Mouse (Mus musculus) spleen, postnatal 10 days (tissue): ENCODE data around the gene Rph3al.
A peak's percentile ranks its signal among the peaks of the same experiment; 100 is the strongest.

ENCODE experiments used
- DNase-seq, 2 experiments: peaks; one replicate each; pipeline ENCODE4 v3.0.0; 2021 to 2022; ENCODE audit warnings: low spot score in 2 of 2

The Rph3al gene

GRCm38 (mm10) chr11:75861653-75862052 lies 76.6 kb downstream of the Rph3al start:
- no peak for DNase-seq

- DNase-seq = no peak
Measured at GRCm38 (mm10) chr11:75861213-75861612, 77.0 kb downstream of the Rph3al start.

- DNase-seq = no peak
Measured at GRCm38 (mm10) chr11:75859460-75859859, 78.8 kb downstream of the Rph3al start.

- no peak for DNase-seq
Measured at GRCm38 (mm10) chr11:75858975-75859374, 79.3 kb downstream of the Rph3al start.

- DNase-seq = no peak
Measured at GRCm38 (mm10) chr11:75857781-75858180, 80.4 kb downstream of the Rph3al start.

- DNase-seq = no peak
Measured at GRCm38 (mm10) chr11:75854327-75854726, 83.9 kb downstream of the Rph3al start.

- DNase-seq = no peak
Measured at GRCm38 (mm10) chr11:75853067-75853636, 85.1 kb downstream of the Rph3al start.

- DNase-seq = peak in 1 of 2 experiments; percentile 53
Measured at GRCm38 (mm10) chr11:75852485-75852884, 85.7 kb downstream of the Rph3al start.

GRCm38 (mm10) chr11:75849552-75849951 lies 88.7 kb downstream of the Rph3al start:
- DNase-seq = no peak

GRCm38 (mm10) chr11:75846589-75846988 lies 91.6 kb downstream of the Rph3al start:
- DNase-seq = no peak

- DNase-seq = no peak
Measured at GRCm38 (mm10) chr11:75845675-75846074, 92.6 kb downstream of the Rph3al start.

- DNase-seq = no peak
Measured at GRCm38 (mm10) chr11:75842904-75843619, 95.2 kb downstream of the Rph3al start.

GRCm38 (mm10) chr11:75841503-75841902 lies 96.7 kb downstream of the Rph3al start:
- DNase-seq = no peak

GRCm38 (mm10) chr11:75839536-75840430 lies 98.4 kb downstream of the Rph3al start:
- no peak for DNase-seq

GRCm38 (mm10) chr11:75838861-75839426 lies 99.3 kb downstream of the Rph3al start:
- no peak for DNase-seq

GRCm38 (mm10) chr11:75836240-75836610 lies 102.0 kb downstream of the Rph3al start:
- no peak for DNase-seq

- DNase-seq = no peak
Measured at GRCm38 (mm10) chr11:75835587-75836239, 102.5 kb downstream of the Rph3al start.

GRCm38 (mm10) chr11:75833081-75833480 lies 105.1 kb downstream of the Rph3al start:
- DNase-seq = no peak

- no peak for DNase-seq
Measured at GRCm38 (mm10) chr11:75830386-75830785, 107.8 kb downstream of the Rph3al start.

- no peak for DNase-seq
Measured at GRCm38 (mm10) chr11:75827414-75827813, 110.8 kb downstream of the Rph3al start.

GRCm38 (mm10) chr11:75823506-75823905 lies 114.7 kb downstream of the Rph3al start:
- DNase-seq = no peak

- no peak for DNase-seq
Measured at GRCm38 (mm10) chr11:75813085-75813484, 125.1 kb downstream of the Rph3al start.
